Mouse (Mus musculus): ENCODE measurements around the gene Pim3. TPM values are rescaled to one million over a fixed set of nuclear protein-coding genes. Genes with fewer than 3 reads are reported as not detected.

Pim3 gene
- polyA plus RNA-seq, 1 experiment = 26.9 TPM

DNA sequence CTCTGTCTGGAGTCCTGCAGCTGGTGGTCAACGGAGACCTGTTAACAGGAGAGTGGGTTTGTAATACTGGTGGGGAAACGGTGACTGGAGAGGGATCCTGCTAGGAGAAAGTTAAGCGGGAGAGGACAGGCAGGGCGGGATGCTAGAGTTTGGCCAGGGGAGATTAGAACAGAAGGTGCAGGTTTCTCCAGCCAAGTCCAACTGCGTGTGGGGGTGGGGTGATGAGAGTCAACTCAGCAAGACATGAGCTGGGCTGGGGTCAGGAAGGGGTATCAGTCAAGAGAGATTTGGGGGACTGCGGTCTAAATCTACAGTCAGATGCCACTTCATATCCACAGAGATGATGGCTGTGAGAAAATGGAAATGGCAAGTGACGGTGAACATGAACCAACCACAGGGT is 17.0 kb upstream of the Pim3 start:
- no peak overlapping the region for H3ac ChIP-seq (ENCODE audit: control insufficient read depth, insufficient read length)
- TF ChIP-seq REST (IDR thresholded peaks at IDR 0.05; ENCODE audit: insufficient read depth, insufficient read length) (no peak), USF1 (IDR thresholded peaks at IDR 0.05; ENCODE audit: low read depth) (no peak), MYOD1 (IDR thresholded peaks at IDR 0.05; ENCODE audit: control insufficient read depth in 1 of 3, insufficient read length in 2 of 3, low read depth in 2 of 3) (no peak), CEBPB (IDR thresholded peaks at IDR 0.05; ENCODE audit: insufficient read depth, poor library complexity, severe bottlenecking) (no peak), MAX (IDR thresholded peaks at IDR 0.05; ENCODE audit: low read depth) (no peak), POLR2A (IDR thresholded peaks at IDR 0.05; ENCODE audit: insufficient read length, low read depth) (no peak), E2F4 (IDR thresholded peaks at IDR 0.05; ENCODE audit: insufficient read depth) (no peak), POLR2AphosphoS2 (IDR thresholded peaks at IDR 0.05; ENCODE audit: insufficient read length, low read depth) (no peak), MYOG (IDR thresholded peaks at IDR 0.05; ENCODE audit: control insufficient read depth in 1 of 3, insufficient read depth in 1 of 3, insufficient read length in 2 of 3, low read depth in 2 of 3) (no peak), SRF (IDR thresholded peaks at IDR 0.05; ENCODE audit: control insufficient read depth, insufficient read length, low read depth) (no peak), TCF12 (IDR thresholded peaks at IDR 0.05; ENCODE audit: insufficient read depth, poor library complexity, severe bottlenecking) (no peak), TCF3 (IDR thresholded peaks at IDR 0.05; ENCODE audit: insufficient read length, low read depth) (no peak)
- no peak overlapping the region for H3K4me3 ChIP-seq
- no peaks in the 10 kb centered on the region for H3K79me2 ChIP-seq (ENCODE audit: control insufficient read depth, insufficient read depth)
- no peaks in the 10 kb centered on the region for H3K27me3 ChIP-seq (ENCODE audit: control insufficient read depth, insufficient read depth, insufficient read length)
- no peak overlapping the region for H3K4me2 ChIP-seq (ENCODE audit: low read depth)
- H3K36me3 ChIP-seq (ENCODE audit: control insufficient read depth, insufficient read depth) = no peaks in the 10 kb centered on the region

DNA sequence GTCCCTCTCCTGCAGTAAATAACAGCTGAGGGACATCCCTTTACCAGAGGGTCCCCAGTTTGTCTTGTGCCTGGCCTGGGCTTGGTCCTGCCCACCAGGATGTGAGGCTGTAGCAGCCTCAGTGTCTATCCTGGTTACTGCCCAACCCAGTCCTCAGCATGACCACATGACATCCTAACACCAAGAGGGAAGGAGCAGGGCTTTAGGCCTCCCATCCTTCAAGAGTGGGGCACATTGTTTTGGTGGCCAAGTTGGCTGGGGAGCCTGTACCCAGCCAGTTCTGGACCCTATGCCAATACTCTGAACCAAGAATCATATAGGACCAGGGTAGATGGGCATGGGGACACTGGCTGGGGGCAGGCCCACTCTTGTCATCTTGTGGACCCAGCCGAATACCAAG is 13.3 kb upstream of the Pim3 start:
- no peaks in the 10 kb centered on the region for H3K27me3 ChIP-seq (ENCODE audit: control insufficient read depth, insufficient read depth, insufficient read length)
- no peak overlapping the region for H3K4me2 ChIP-seq (ENCODE audit: low read depth)
- no peaks in the 10 kb centered on the region for H3K36me3 ChIP-seq (ENCODE audit: control insufficient read depth, insufficient read depth)
- H3K4me3 ChIP-seq = no peak overlapping the region
- TF ChIP-seq MYOG (IDR thresholded peaks at IDR 0.05; ENCODE audit: control insufficient read depth in 1 of 3, insufficient read depth in 1 of 3, insufficient read length in 2 of 3, low read depth in 2 of 3) = no peak
- no peak for TF ChIP-seq MYOD1 (IDR thresholded peaks at IDR 0.05; ENCODE audit: control insufficient read depth in 1 of 3, insufficient read length in 2 of 3, low read depth in 2 of 3)
- TF ChIP-seq USF1 (IDR thresholded peaks at IDR 0.05; ENCODE audit: low read depth) = no peak
- TF ChIP-seq SRF (IDR thresholded peaks at IDR 0.05; ENCODE audit: control insufficient read depth, insufficient read length, low read depth) = no peak
- no peak for TF ChIP-seq CEBPB (IDR thresholded peaks at IDR 0.05; ENCODE audit: insufficient read depth, poor library complexity, severe bottlenecking)
- no peak for TF ChIP-seq TCF12 (IDR thresholded peaks at IDR 0.05; ENCODE audit: insufficient read depth, poor library complexity, severe bottlenecking)
- no peaks in the 10 kb centered on the region for H3K79me2 ChIP-seq (ENCODE audit: control insufficient read depth, insufficient read depth)
- no peak overlapping the region for H3ac ChIP-seq (ENCODE audit: control insufficient read depth, insufficient read length)

DNA sequence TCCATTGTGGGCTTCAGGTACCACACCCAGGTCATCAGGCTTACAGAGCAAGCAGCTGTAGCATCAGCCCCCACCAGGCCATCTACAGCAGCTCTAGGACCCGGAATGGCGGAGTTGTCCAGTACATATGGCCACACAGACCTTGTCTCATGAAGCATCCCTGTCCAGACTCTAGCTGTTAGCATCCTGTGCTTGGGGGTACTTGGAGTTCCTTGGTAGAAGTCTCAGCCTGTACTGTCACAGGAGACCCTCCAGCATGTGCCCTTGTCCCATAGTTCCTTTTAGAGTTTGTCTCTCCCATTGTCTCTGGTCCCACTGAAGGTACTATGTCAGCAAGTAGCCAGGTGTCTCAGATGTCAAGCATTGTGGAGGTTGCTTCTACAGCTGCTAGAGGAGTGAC is 12.4 kb upstream of the Pim3 start:
- Histone ChIP-seq H3K27me3 (ENCODE audit: control insufficient read depth, insufficient read depth, insufficient read length) (no peaks in the 10 kb centered on the region), H3K36me3 (ENCODE audit: control insufficient read depth, insufficient read depth) (no peaks in the 10 kb centered on the region), H3ac (ENCODE audit: control insufficient read depth, insufficient read length) (no peak overlapping the region), H3K79me2 (ENCODE audit: control insufficient read depth, insufficient read depth) (no peaks in the 10 kb centered on the region), H3K4me3 (no peak overlapping the region), H3K4me2 (ENCODE audit: low read depth) (no peak overlapping the region)
- no peak for TF ChIP-seq E2F4 (IDR thresholded peaks at IDR 0.05; ENCODE audit: insufficient read depth)
- TF ChIP-seq REST (IDR thresholded peaks at IDR 0.05; ENCODE audit: insufficient read depth, insufficient read length) = no peak
- no peak for TF ChIP-seq SRF (IDR thresholded peaks at IDR 0.05; ENCODE audit: control insufficient read depth, insufficient read length, low read depth)
- TF ChIP-seq USF1 (IDR thresholded peaks at IDR 0.05; ENCODE audit: low read depth) = no peak
- TF ChIP-seq CEBPB (IDR thresholded peaks at IDR 0.05; ENCODE audit: insufficient read depth, poor library complexity, severe bottlenecking) = no peak
- TF ChIP-seq TCF3 (IDR thresholded peaks at IDR 0.05; ENCODE audit: insufficient read length, low read depth) = no peak
- no peak for TF ChIP-seq MYOG (IDR thresholded peaks at IDR 0.05; ENCODE audit: control insufficient read depth in 1 of 3, insufficient read depth in 1 of 3, insufficient read length in 2 of 3, low read depth in 2 of 3)
- TF ChIP-seq MYOD1 (IDR thresholded peaks at IDR 0.05; ENCODE audit: control insufficient read depth in 1 of 3, insufficient read length in 2 of 3, low read depth in 2 of 3) = no peak
- TF ChIP-seq TCF12 (IDR thresholded peaks at IDR 0.05; ENCODE audit: insufficient read depth, poor library complexity, severe bottlenecking) = no peak
- TF ChIP-seq POLR2AphosphoS2 (IDR thresholded peaks at IDR 0.05; ENCODE audit: insufficient read length, low read depth) = no peak
- TF ChIP-seq MAX (IDR thresholded peaks at IDR 0.05; ENCODE audit: low read depth) = no peak
- TF ChIP-seq POLR2A (IDR thresholded peaks at IDR 0.05; ENCODE audit: insufficient read length, low read depth) = no peak

DNA sequence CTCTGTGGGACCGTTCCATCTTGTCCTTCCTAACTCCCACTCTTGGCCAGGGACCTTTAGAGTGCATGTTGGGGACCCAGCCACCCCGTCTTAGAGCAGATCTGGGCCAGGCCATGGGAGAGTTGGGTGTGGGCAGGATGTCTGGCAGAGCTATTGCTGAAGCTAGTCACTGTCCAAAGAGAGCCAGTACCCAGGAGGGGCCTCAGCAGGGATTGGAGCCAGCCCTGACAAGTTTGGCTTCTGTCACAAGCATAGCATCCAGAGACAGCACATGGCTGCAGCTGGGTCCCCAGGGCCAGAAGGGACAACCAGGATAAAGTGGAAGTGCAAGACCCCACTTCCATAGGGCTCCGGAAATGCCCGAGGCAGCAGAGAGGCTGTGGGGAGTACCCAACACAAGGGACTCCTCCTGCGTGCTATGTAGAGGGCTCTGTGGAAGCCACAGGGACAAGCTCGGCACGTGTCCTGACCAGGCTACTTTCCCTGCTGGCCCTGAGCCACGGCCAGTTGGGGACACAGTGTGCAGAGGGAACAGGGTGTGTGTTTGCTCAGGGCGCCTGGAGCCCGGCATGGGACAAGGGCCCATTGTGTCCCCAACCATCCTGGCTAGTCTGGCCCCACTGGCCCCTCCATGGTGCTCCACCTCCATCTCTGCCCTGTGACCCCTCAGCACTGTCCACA is 11.7 kb upstream of the Pim3 start:
- no peak for TF ChIP-seq USF1 (IDR thresholded peaks at IDR 0.05; ENCODE audit: low read depth)
- TF ChIP-seq MYOG (IDR thresholded peaks at IDR 0.05; ENCODE audit: control insufficient read depth in 1 of 3, insufficient read depth in 1 of 3, insufficient read length in 2 of 3, low read depth in 2 of 3) = peak in 1 of 3 experiments; percentile 1
- no peak for TF ChIP-seq SRF (IDR thresholded peaks at IDR 0.05; ENCODE audit: control insufficient read depth, insufficient read length, low read depth)
- no peak overlapping the region for H3K4me2 ChIP-seq (ENCODE audit: low read depth)
- H3K4me3 ChIP-seq = no peak overlapping the region

DNA sequence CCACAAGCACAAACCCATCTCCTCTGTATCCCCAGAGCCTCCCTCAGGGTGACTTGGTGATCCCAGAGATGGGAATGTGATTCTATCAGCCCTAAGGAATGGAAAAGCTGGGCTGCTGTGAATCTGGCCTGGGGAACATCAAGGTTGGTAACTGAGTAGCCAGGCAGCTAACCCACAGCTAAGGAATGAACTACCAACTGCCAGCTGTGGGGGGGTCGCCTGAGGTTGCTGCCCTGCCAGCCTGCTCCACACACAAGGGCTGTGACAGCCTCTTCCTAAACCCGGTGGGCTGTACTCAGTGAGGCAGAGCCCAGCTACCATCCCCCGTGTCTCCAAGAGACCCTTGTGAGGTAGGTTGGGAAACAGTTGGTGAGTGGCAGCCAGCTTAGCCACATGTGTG is 10.9 kb upstream of the Pim3 start:
- H3K4me3 ChIP-seq = no peak overlapping the region
- H3K79me2 ChIP-seq (ENCODE audit: control insufficient read depth, insufficient read depth) = no peaks in the 10 kb centered on the region
- TF ChIP-seq TCF3 (IDR thresholded peaks at IDR 0.05; ENCODE audit: insufficient read length, low read depth) (no peak), TCF12 (IDR thresholded peaks at IDR 0.05; ENCODE audit: insufficient read depth, poor library complexity, severe bottlenecking) (no peak), MAX (IDR thresholded peaks at IDR 0.05; ENCODE audit: low read depth) (no peak), REST (IDR thresholded peaks at IDR 0.05; ENCODE audit: insufficient read depth, insufficient read length) (no peak), SRF (IDR thresholded peaks at IDR 0.05; ENCODE audit: control insufficient read depth, insufficient read length, low read depth) (no peak), CEBPB (IDR thresholded peaks at IDR 0.05; ENCODE audit: insufficient read depth, poor library complexity, severe bottlenecking) (no peak), USF1 (IDR thresholded peaks at IDR 0.05; ENCODE audit: low read depth) (no peak)
- no peak overlapping the region for H3K4me2 ChIP-seq (ENCODE audit: low read depth)
- H3K27me3 ChIP-seq (ENCODE audit: control insufficient read depth, insufficient read depth, insufficient read length) = no peaks in the 10 kb centered on the region
- no peaks in the 10 kb centered on the region for H3K36me3 ChIP-seq (ENCODE audit: control insufficient read depth, insufficient read depth)
- H3ac ChIP-seq (ENCODE audit: control insufficient read depth, insufficient read length) = no peak overlapping the region

More for the DNA sequence above, 11.7 kb upstream of the Pim3 start:
- H3K27me3 ChIP-seq (ENCODE audit: control insufficient read depth, insufficient read depth, insufficient read length) = no peaks in the 10 kb centered on the region
- H3K79me2 ChIP-seq (ENCODE audit: control insufficient read depth, insufficient read depth) = no peaks in the 10 kb centered on the region
- no peak overlapping the region for H3ac ChIP-seq (ENCODE audit: control insufficient read depth, insufficient read length)
- H3K36me3 ChIP-seq (ENCODE audit: control insufficient read depth, insufficient read depth) = no peaks in the 10 kb centered on the region
